Mouse (Mus musculus): ENCODE results near the gene Gnptab.

- TF ChIP-seq CTCF (IDR thresholded peaks at IDR 0.05; ENCODE audit: extremely low read depth, insufficient read depth, low read length) (no peak), POLR2A (IDR thresholded peaks at IDR 0.05; ENCODE audit: extremely low read depth, insufficient read depth, low read length) (no peak)
Observed at GRCm38 (mm10) chr10:88346454-88347245, 32.3 kb upstream of the Gnptab start.

Measured in cortical plate, adult 2 months (tissue).